Mouse (Mus musculus) stomach, embryonic 14.5 days (tissue): ENCODE measurements at regions not wholly inside any gene's neighbourhood (a gene's known extent, or its start where the extent isn't known, plus 50 kb on each side); places are given as distances from the start of the nearest gene placed in this dataset.

Experiments used
- ATAC-seq: fragments of 200-750 bp; cut with Nextera tagmentation; 2 replicates; pipeline ENCODE4 v1.8.0; 2017; ENCODE audit warnings: low read depth, moderate TSS enrichment; ENCODE audit not compliant: insufficient number of reproducible peaks, insufficient read depth, low FRiP score
- H3K27ac ChIP-seq: fragments of 300-500 bp; sonication (generic); 2 replicates; pipeline ENCODE4 v1.5.1; 2014; ENCODE audit warnings: mild to moderate bottlenecking, low read length, moderate library complexity, mixed read lengths
- H3K27me3 ChIP-seq: fragments of 300-500 bp; sonication (generic); 2 replicates; pipeline ENCODE4 v1.6.1; 2014; ENCODE audit warnings: low read length, control low read depth, mixed read lengths; ENCODE audit not compliant: control insufficient read depth, insufficient read depth
- H3K36me3 ChIP-seq: fragments of 300-500 bp; sonication (generic); 2 replicates; pipeline ENCODE4 v1.6.1; 2014; ENCODE audit warnings: mild to moderate bottlenecking, control low read depth, low read length, moderate library complexity, mixed read lengths; ENCODE audit not compliant: control insufficient read depth, insufficient read depth
- H3K4me1 ChIP-seq: fragments of 300-500 bp; sonication (generic); 2 replicates; pipeline ENCODE4 v1.6.1; 2014; ENCODE audit warnings: low read length, control low read depth, mixed read lengths; ENCODE audit not compliant: control insufficient read depth, insufficient read depth
- H3K4me2 ChIP-seq: fragments of 300-500 bp; sonication (generic); replicated peaks from 2 replicates; pipeline ENCODE4 v1.6.1; 2014; ENCODE audit warnings: low read depth, low read length, control low read depth
- H3K4me3 ChIP-seq: fragments of 300-500 bp; sonication (generic); 2 replicates; pipeline ENCODE4 v1.5.1; 2014; ENCODE audit warnings: low read depth, low read length, control low read depth
- H3K9ac ChIP-seq: fragments of 300-500 bp; sonication (generic); replicated peaks from 2 replicates; pipeline ENCODE4 v1.6.1; 2014; ENCODE audit warnings: low read depth, mild to moderate bottlenecking, control low read depth, low read length, moderate library complexity, mixed read lengths
- H3K9me3 ChIP-seq: fragments of 300-500 bp; sonication (generic); 2 replicates; pipeline ENCODE4 v1.6.1; 2016; ENCODE audit warnings: low read depth, low read length, control low read depth; ENCODE audit not compliant: control insufficient read depth
- WGBS: fragments of 180-500 bp; shearing (Covaris S2); extraction: QIAGEN DNeasy Blood & Tissue Kit; methylation state at CpG from one replicate; pipeline ENCODE4 v1.1.7; 2014; 5-methylcytosine and 5-hydroxymethylcytosine counted together

DNA sequence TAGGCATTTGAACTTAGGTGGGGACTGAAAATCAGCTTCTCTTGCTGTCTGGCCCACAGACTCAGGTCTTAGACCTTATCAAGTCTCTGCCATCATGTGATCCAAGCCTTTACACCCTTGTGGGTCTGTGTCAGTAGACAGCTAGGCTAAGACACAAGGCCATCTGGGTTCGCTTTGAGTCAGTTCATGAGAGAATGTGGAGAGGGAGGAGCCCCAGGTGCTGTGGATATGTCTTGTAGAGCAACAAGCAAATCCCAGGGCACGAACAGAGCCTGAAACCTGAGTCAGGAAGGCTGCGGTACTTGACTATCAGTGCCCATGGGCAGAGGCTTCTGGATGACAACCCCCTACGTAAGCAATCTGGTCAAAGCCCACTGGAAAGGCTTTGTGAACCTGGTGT, 55.6 kb upstream of the S1pr3 start:
- Histone ChIP-seq H3K27me3 (no peaks in the 10 kb centered on the region), H3K9me3 (no peaks in the 10 kb centered on the region), H3K9ac (no peak overlapping the region), H3K4me1 (no peaks in the 10 kb centered on the region), H3K4me3 (no peak overlapping the region), H3K4me2 (no peak overlapping the region), H3K27ac (no peak overlapping the region), H3K36me3 (no peaks in the 10 kb centered on the region)
- 78% methylated on average over 4 of the region's 4 CpGs for WGBS
- ATAC-seq, result no peak

DNA sequence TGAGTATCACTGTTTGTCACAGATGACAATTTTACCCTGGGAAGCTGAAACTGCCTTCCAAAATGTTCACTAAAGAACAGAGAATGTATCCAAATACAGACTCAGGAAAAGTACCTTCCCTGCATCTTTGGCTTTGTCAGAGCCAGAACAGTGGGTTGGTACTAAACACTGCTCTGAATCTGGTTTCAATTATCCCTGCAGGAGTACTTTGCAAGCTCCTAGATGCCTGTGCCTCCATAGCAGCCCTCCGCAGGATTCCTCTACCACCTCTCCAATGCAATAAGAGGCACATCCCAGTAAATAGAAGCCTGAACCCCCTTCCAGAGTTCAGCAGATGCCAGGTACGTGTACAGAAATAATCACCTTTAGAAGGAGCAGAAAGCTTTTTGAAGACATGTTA, 52.9 kb upstream of the S1pr3 start:
- Histone ChIP-seq H3K4me1 (no peaks in the 10 kb centered on the region), H3K4me2 (no peak overlapping the region), H3K27ac (no peak overlapping the region), H3K36me3 (no peaks in the 10 kb centered on the region), H3K27me3 (no peaks in the 10 kb centered on the region), H3K4me3 (no peak overlapping the region), H3K9me3 (no peaks in the 10 kb centered on the region), H3K9ac (no peak overlapping the region)
- 75% methylated on average over 2 of the region's 2 CpGs for WGBS
- no peak for ATAC-seq
